Mouse (Mus musculus) erythroblast, embryonic 14.5 days (primary cell): ENCODE data around the gene Nelfe.

Source experiments
- GATA1 ChIP-seq: IDR thresholded peaks from 2 replicates; pipeline ENCODE4 v1.6.1; 2012; ENCODE audit warnings: low read length, inconsistent platforms, mixed read lengths
- TAL1 ChIP-seq: IDR thresholded peaks from 3 replicates; pipeline ENCODE4 v1.6.1; 2012; ENCODE audit warnings: low read length, inconsistent platforms, mixed read lengths

GRCm38 (mm10) chr17:34847192-34847591 is 3.0 kb upstream of the Nelfe start:
- TF ChIP-seq GATA1: no peak
- no peak for TF ChIP-seq TAL1
